Mouse (Mus musculus): Measurements from ENCODE around the gene Lyzl4.

DNA sequence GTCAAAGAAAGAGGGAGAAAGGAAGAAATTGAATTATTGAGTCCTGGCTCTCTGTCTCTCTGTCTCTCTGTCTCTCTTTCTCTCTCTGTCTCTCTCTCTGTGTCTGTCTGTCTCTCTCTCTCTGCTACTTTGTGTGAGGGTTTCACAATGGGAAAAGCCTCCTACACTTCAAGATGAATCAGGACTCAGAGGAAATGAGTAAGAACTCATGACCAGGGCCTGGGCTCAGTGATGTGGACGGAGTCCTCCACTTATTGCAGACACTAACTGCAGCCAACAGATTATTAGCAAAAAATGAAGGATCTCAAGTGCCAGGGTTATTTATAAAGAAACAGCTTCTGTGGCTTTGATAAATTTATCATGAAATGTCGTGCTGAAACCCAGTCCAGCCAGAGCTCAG is 43.8 kb downstream of the Lyzl4 start:
- no peak for TF ChIP-seq CTCF (IDR thresholded peaks at IDR 0.05; ENCODE audit: low read depth, low read length)
- TF ChIP-seq GATA2 (IDR thresholded peaks at IDR 0.05; ENCODE audit: borderline replicate concordance, low read depth, low read length): no peak
- no peak for TF ChIP-seq GATA1 (IDR thresholded peaks at IDR 0.05; ENCODE audit: borderline replicate concordance, low read length)
- TF ChIP-seq TAL1 (conservative IDR thresholded peaks at IDR 0.05; ENCODE audit: low read depth, low read length): no peak

Measured in G1E (cell line).